Mouse (Mus musculus) neural tube, embryonic 11.5 days (tissue): ENCODE measurements at regions not wholly inside any gene's neighbourhood (a gene's known extent, or its start where the extent isn't known, plus 50 kb on each side); places are given as distances from the start of the nearest gene placed in this dataset.

Experiments used
- ATAC-seq: fragments of 200-750 bp; cut with Nextera tagmentation; 2 replicates; pipeline ENCODE4 v1.8.0; 2017; ENCODE audit warnings: moderate number of reproducible peaks, mild to moderate bottlenecking, moderate TSS enrichment, moderate library complexity; ENCODE audit not compliant: insufficient read depth, low FRiP score, low TSS enrichment
- DNase-seq: peaks from one replicate; pipeline ENCODE4 v3.0.0-alpha.2; 2015; ENCODE audit warnings: low spot score
- H3K27ac ChIP-seq: fragments of 300-500 bp; sonication (generic); 2 replicates; pipeline ENCODE4 v1.5.1; 2014; ENCODE audit warnings: low read depth, mild to moderate bottlenecking, low read length
- H3K27me3 ChIP-seq: fragments of 300-500 bp; sonication (generic); 2 replicates; pipeline ENCODE4 v1.6.1; 2014; ENCODE audit warnings: mild to moderate bottlenecking, low read length, mixed read lengths; ENCODE audit not compliant: control insufficient read depth, insufficient read depth
- H3K36me3 ChIP-seq: fragments of 300-500 bp; sonication (generic); 2 replicates; pipeline ENCODE4 v1.6.1; 2014; ENCODE audit warnings: mild to moderate bottlenecking, low read length, moderate library complexity, mixed read lengths; ENCODE audit not compliant: control insufficient read depth, insufficient read depth
- H3K4me1 ChIP-seq: fragments of 300-500 bp; sonication (generic); 2 replicates; pipeline ENCODE4 v1.6.1; 2014; ENCODE audit warnings: low read length, mixed read lengths; ENCODE audit not compliant: control insufficient read depth, insufficient read depth
- H3K4me2 ChIP-seq: fragments of 300-500 bp; sonication (generic); 2 replicates; pipeline ENCODE4 v1.6.1; 2014; ENCODE audit warnings: low read depth, mild to moderate bottlenecking, moderate library complexity
- H3K4me3 ChIP-seq: fragments of 300-500 bp; sonication (generic); 2 replicates; pipeline ENCODE4 v1.5.1; 2014; ENCODE audit warnings: low read depth, low read length
- H3K9ac ChIP-seq: fragments of 300-500 bp; sonication (generic); 2 replicates; pipeline ENCODE4 v1.6.1; 2014; ENCODE audit warnings: mild to moderate bottlenecking, low read length
- H3K9me3 ChIP-seq: fragments of 300-500 bp; sonication (generic); 2 replicates; pipeline ENCODE4 v1.6.1; 2016; ENCODE audit warnings: low read length; ENCODE audit not compliant: control insufficient read depth
- WGBS: fragments of 180-500 bp; shearing (Covaris S2); extraction: QIAGEN DNeasy Blood & Tissue Kit; methylation state at CpG from one replicate; pipeline ENCODE4 v1.1.7; 2014; 5-methylcytosine and 5-hydroxymethylcytosine counted together

DNA sequence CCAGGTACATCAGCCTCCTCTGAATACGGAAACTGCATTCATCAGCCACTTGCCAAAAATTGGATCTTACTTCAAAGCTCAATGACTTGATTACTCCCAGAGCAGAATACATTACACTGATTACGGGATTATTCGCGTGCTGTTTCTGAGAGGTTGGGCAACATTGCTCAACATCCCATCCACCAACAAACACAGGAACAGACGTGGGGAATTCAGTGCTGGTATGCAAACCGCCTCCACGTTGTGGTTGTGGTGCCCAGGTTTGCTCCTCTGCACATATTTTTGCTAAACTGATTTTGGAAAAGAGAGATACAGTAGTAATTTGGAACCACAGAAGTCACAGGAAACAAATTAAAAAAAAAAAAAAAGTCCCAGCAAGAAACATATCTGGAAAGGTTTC, 266.9 kb downstream of the Dhx15 start:
- no peaks in the 10 kb centered on the region for H3K36me3 ChIP-seq
- ATAC-seq (no peak), DNase-seq (no peak)
- H3K4me3 ChIP-seq: no peak overlapping the region
- no peaks in the 10 kb centered on the region for H3K27me3 ChIP-seq
- H3K4me1 ChIP-seq: no peaks in the 10 kb centered on the region
- H3K27ac ChIP-seq: no peak overlapping the region
- H3K4me2 ChIP-seq: no peak overlapping the region
- no peaks in the 10 kb centered on the region for H3K9me3 ChIP-seq
- no peak overlapping the region for H3K9ac ChIP-seq
- WGBS: 90% methylated on average over 7 of the region's 7 CpGs

DNA sequence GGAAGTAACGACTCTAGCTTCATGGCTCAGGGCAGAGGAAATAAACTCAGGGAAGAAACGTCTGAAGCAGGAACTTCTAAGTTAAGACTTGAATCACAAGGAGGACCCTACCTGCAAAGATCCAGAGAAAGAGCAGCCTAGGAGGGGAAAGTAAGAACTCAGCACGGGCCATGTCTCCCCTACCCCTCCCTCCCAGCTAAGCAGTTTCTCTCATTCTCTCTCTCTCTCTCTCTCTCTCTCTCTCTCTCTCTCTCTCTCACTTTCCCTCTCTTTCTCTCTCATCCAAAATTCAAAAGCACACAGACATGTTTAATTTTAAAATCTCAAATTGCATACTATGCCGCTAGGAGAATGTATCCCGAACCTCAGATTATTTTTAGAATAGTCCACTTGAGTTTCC, 267.3 kb downstream of the Dhx15 start:
- H3K36me3 ChIP-seq: no peaks in the 10 kb centered on the region
- no peak overlapping the region for H3K27ac ChIP-seq
- no peak for ATAC-seq
- WGBS: 72% methylated on average over 5 of the region's 5 CpGs
- no peaks in the 10 kb centered on the region for H3K9me3 ChIP-seq
- H3K27me3 ChIP-seq: no peaks in the 10 kb centered on the region
- no peak overlapping the region for H3K4me3 ChIP-seq
- H3K9ac ChIP-seq: no peak overlapping the region
- H3K4me1 ChIP-seq: no peaks in the 10 kb centered on the region
- no peak for DNase-seq
- H3K4me2 ChIP-seq: no peak overlapping the region

DNA sequence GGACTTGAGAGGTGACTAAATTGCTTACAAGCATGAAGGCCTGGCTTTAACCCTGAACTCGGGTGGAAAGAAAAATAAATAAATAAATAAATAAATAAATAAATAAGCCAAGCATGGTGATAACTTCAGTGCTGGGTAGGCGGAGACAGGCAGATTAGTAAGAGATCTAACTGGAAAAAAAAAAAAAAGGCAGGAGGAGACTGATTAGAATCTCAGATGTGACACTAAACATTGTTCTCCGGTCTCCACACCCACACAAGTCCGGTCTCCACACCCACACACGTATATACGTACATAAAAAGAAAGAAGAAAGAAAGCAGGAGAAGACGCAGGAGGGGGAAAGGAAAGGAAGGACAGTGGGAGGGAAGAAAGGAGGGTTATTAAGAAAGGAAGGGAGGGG, 267.8 kb downstream of the Dhx15 start:
- WGBS: 82% methylated on average over 7 of the region's 7 CpGs

DNA sequence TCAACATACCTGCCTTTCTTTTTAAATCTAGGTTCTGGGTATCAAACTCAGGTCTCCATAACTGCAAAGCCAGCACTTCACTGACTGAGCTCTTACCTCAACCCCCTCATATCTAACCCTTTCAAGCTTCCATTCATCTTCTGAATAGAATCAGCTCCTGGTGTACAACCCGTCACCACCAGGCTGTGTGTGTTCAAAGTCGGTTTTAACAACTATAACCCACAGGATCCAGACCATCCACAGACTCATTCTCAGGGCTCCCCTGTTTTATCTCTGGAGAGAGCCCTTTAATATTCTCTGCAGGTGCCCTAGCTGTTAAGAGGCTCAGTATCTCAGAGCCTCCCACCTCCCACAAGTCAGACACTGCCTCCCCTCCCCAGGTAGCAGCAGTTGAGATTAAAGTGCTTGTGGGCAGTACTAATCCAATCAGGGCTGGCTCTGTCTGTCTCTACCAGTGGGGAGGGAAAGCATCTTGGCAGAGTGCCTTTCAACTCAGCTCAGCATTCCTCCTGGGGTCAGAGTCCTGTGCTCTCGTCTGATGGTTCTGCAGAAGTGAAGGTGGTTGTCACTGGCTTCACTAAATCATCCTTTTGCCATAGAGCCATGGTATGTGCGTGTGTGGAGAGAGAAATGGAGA, 272.4 kb downstream of the Dhx15 start:
- Histone ChIP-seq H3K4me2 (no peak overlapping the region), H3K27ac (no peak overlapping the region), H3K4me1 (no peaks in the 10 kb centered on the region), H3K4me3 (no peak overlapping the region), H3K36me3 (no peaks in the 10 kb centered on the region), H3K9me3 (no peaks in the 10 kb centered on the region), H3K27me3 (no peaks in the 10 kb centered on the region), H3K9ac (no peak overlapping the region)
- ATAC-seq (no peak), DNase-seq (no peak)
- WGBS: 37% methylated on average over 4 of the region's 4 CpGs

More for the DNA sequence above, 267.8 kb downstream of the Dhx15 start:
- H3K9me3 ChIP-seq: no peaks in the 10 kb centered on the region
- H3K4me2 ChIP-seq: no peak overlapping the region
- H3K9ac ChIP-seq: no peak overlapping the region
- DNase-seq (no peak), ATAC-seq (no peak)
- no peaks in the 10 kb centered on the region for H3K27me3 ChIP-seq
- H3K4me3 ChIP-seq: no peak overlapping the region
- no peaks in the 10 kb centered on the region for H3K4me1 ChIP-seq
- H3K36me3 ChIP-seq: no peaks in the 10 kb centered on the region
- H3K27ac ChIP-seq: no peak overlapping the region

DNA sequence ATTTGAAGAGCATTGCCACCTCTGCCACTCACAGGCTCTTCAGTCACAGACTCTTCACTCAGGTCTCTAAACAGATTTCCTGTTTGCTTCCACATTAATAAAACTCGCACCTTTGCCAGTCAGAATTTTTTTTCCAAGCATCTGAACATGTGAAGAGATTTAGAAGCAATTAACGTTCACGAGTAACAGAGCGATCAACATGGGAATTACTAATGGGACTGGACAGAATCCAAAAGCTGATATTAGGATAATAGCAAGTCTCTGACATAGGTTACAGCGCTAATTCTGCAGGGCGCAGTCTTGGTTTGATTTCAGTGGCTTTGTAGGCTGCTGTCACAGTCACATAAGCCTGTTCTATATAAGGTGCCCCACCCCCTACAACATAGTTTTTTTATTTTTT, 275.6 kb downstream of the Dhx15 start:
- WGBS: 92% methylated on average over 6 of the region's 6 CpGs
- H3K4me2 ChIP-seq: no peak overlapping the region
- H3K4me1 ChIP-seq: no peaks in the 10 kb centered on the region
- no peak for DNase-seq
- no peaks in the 10 kb centered on the region for H3K36me3 ChIP-seq
- H3K9me3 ChIP-seq: no peaks in the 10 kb centered on the region
- H3K9ac ChIP-seq: no peak overlapping the region
- no peak for ATAC-seq
- H3K4me3 ChIP-seq: no peak overlapping the region
- no peak overlapping the region for H3K27ac ChIP-seq
- H3K27me3 ChIP-seq: no peaks in the 10 kb centered on the region

DNA sequence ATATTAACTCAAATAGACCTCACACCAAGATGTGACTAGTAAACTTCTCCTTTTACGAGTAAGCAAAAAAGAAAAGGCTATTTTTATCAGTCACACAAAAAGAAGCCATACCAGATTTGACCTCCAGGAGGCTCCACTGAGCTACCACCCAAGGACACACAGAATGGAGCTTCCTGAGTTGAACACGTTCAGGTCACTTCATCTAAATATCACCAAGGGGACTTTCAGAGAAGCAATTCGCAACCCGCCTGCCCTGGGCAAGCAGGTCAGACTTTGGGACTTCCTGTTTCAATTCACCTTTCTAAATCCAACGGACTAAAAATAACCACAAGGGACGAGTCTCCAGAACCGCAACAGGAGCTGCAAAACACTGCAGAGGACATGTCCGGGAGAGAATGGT, 281.5 kb downstream of the Dhx15 start:
- H3K4me3 ChIP-seq: no peak overlapping the region
- DNase-seq: no peak
- no peaks in the 10 kb centered on the region for H3K27me3 ChIP-seq
- H3K4me1 ChIP-seq: no peaks in the 10 kb centered on the region
- H3K4me2 ChIP-seq: no peak overlapping the region
- H3K9me3 ChIP-seq: no peaks in the 10 kb centered on the region
- whole genome bisulfite sequencing: 76% methylated on average over 8 of the region's 8 CpGs
- H3K36me3 ChIP-seq: no peaks in the 10 kb centered on the region
- no peak for ATAC-seq
- H3K9ac ChIP-seq: no peak overlapping the region
- H3K27ac ChIP-seq: no peak overlapping the region

DNA sequence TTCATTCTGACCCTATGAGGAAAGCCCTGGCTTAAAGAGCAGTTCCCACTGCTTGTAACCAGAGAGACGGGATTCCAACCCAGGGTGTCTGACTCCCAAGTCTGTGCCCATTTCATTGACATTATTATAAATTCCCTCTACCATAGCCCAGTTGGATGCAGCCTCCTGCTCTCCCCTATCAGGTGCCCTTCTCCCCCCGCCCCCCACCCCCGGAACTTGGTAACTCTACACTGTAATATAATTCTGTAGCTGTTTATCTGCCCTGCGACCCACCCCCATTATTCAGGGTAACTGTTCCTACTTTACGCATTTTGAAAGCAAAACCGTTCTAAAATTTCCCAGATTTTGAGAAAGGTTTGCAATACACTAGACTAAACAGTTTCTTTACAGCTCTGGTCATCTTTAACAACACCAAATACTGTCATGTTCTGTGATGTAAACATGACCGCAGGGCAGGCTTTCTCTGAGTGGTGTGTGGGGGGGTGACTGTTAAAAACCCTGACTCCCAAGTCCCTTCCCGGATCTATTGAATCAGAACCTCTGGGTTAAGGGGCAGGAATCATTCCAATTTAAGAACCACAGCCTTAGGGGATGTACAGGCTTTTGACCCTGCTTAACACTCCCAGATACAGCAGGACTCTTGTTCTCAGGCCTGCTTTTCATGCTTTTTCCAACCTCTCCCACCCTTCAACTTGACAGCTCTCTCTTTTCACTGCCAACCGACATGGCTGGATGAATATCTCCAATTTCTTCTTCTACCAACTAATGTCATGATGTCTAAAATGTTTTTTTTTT, 283.8 kb downstream of the Dhx15 start:
- H3K4me1 ChIP-seq: no peaks in the 10 kb centered on the region
- H3K9ac ChIP-seq: no peak overlapping the region
- no peaks in the 10 kb centered on the region for H3K9me3 ChIP-seq
- H3K4me2 ChIP-seq: no peak overlapping the region
- ATAC-seq (no peak), DNase-seq (no peak)
- no peak overlapping the region for H3K27ac ChIP-seq
- H3K36me3 ChIP-seq: no peaks in the 10 kb centered on the region
- no peak overlapping the region for H3K4me3 ChIP-seq
- no peaks in the 10 kb centered on the region for H3K27me3 ChIP-seq
- WGBS: 78% methylated on average over 9 of the region's 9 CpGs

DNA sequence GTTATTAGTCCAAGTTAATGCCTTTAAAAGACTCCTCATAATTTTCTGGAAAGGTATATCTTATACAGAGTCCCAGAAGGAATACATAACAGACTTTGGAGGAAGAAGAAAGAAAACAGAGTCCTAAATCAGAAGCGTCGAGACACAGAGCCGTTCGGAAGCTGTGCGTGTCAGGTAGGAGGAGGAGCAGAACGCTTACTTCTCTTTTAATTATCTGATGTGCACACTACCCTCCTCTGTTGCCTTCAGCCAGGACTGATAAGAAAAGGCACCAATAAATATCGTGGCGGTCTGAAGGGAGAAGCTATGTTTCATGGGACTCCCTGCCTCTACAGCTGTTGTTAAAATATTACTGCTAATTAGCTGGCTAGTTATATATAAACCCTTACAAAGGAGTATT, 296.2 kb downstream of the Dhx15 start:
- no peak overlapping the region for H3K4me2 ChIP-seq

DNA sequence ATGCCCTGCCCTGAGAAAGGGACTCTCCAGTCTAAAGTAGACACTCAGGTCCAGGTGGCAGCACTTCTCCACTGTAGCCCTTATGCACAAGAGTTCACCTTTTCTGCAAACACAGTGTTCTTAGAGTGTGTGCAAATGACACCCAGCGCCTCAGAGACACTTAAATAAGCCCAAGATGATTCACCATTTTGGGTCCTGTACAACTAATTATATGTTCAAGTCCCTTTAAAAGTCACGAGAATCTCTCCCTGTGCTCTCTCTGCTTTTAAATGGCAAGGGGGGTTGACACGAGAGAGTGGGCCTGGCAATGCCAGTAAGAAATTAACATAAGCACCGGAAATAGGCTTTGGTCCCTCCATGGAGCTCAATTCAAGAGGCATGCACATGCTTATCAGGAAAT, 299.0 kb downstream of the Dhx15 start:
- DNase-seq (no peak), ATAC-seq (no peak)
- Histone ChIP-seq H3K4me2 (no peak overlapping the region), H3K36me3 (no peaks in the 10 kb centered on the region), H3K27ac (no peak overlapping the region), H3K4me1 (0 out of 2 replicates have a peak, but pooled peaks cover 3% of the 10 kb centered on the region), H3K9me3 (no peaks in the 10 kb centered on the region), H3K4me3 (no peak overlapping the region), H3K9ac (no peak overlapping the region), H3K27me3 (no peaks in the 10 kb centered on the region)
- WGBS: 88% methylated on average over 4 of the region's 4 CpGs

More for the DNA sequence above, 296.2 kb downstream of the Dhx15 start:
- H3K27me3 ChIP-seq: no peaks in the 10 kb centered on the region
- ATAC-seq: no peak
- H3K36me3 ChIP-seq: no peaks in the 10 kb centered on the region
- no peak for DNase-seq
- H3K9me3 ChIP-seq: no peaks in the 10 kb centered on the region
- no peak overlapping the region for H3K4me3 ChIP-seq
- no peaks in the 10 kb centered on the region for H3K4me1 ChIP-seq
- WGBS: 80% methylated on average over 8 of the region's 8 CpGs
- H3K9ac ChIP-seq: no peak overlapping the region
- no peak overlapping the region for H3K27ac ChIP-seq
